Mouse (Mus musculus) cerebellum, adult 11-12 months (tissue): ENCODE measurements at regions not wholly inside any gene's neighbourhood (a gene's known extent, or its start where the extent isn't known, plus 50 kb on each side); places are given as distances from the start of the nearest gene placed in this dataset.

Experiments used
- DNase-seq: peaks from one replicate; pipeline ENCODE4 v3.0.0; 2022

GRCm38 (mm10) chr13:37504373-37504772 is 159.4 kb downstream of the Ly86 start:
- DNase-seq: no peak

- no peak for DNase-seq
These were observed 160.6 kb downstream of the Ly86 start for GRCm38 (mm10) chr13:37505617-37506016.

- DNase-seq: peak; percentile 12
These were observed 161.0 kb downstream of the Ly86 start for GRCm38 (mm10) chr13:37506046-37506445.

GRCm38 (mm10) chr13:37506701-37507100 is 161.7 kb downstream of the Ly86 start:
- no peak for DNase-seq

GRCm38 (mm10) chr13:37507146-37507545 is 162.1 kb downstream of the Ly86 start:
- DNase-seq: no peak

GRCm38 (mm10) chr13:37508385-37509351 is 163.7 kb downstream of the Ly86 start:
- DNase-seq: no peak

GRCm38 (mm10) chr13:37509352-37509851 is 164.4 kb downstream of the Ly86 start:
- DNase-seq: no peak

GRCm38 (mm10) chr13:37510511-37510910 is 165.5 kb downstream of the Ly86 start:
- no peak for DNase-seq

- no peak for DNase-seq
These were observed 166.0 kb downstream of the Ly86 start for GRCm38 (mm10) chr13:37511006-37511405.

GRCm38 (mm10) chr13:37511406-37511805 is 166.4 kb downstream of the Ly86 start:
- DNase-seq: no peak

GRCm38 (mm10) chr13:37512781-37513180 is 167.8 kb downstream of the Ly86 start:
- DNase-seq: no peak

GRCm38 (mm10) chr13:37513206-37513904 is 168.3 kb downstream of the Ly86 start:
- DNase-seq: no peak

- peak; percentile 33 for DNase-seq
These were observed 169.0 kb downstream of the Ly86 start for GRCm38 (mm10) chr13:37513905-37514607.

GRCm38 (mm10) chr13:37514641-37515305 is 169.8 kb downstream of the Ly86 start:
- DNase-seq: no peak

- DNase-seq: no peak
These were observed 172.2 kb downstream of the Ly86 start for GRCm38 (mm10) chr13:37517055-37517807.

GRCm38 (mm10) chr13:37519948-37520347 is 174.9 kb downstream of the Ly86 start:
- no peak for DNase-seq

- DNase-seq: no peak
These were observed 180.2 kb downstream of the Ly86 start for GRCm38 (mm10) chr13:37525097-37525726.

- DNase-seq: no peak
These were observed 181.1 kb downstream of the Ly86 start for GRCm38 (mm10) chr13:37526102-37526501.

- no peak for DNase-seq
These were observed 183.4 kb downstream of the Ly86 start for GRCm38 (mm10) chr13:37528380-37528779.

- no peak for DNase-seq
These were observed 183.9 kb downstream of the Ly86 start for GRCm38 (mm10) chr13:37528876-37529275.

- no peak for DNase-seq
These were observed 186.6 kb downstream of the Ly86 start for GRCm38 (mm10) chr13:37531512-37532183.
